Mouse (Mus musculus) myocyte (in vitro differentiated cells): ENCODE results near the gene Pim1. TPM values are rescaled to one million over a fixed set of nuclear protein-coding genes. Genes with fewer than 3 reads are reported as not detected.

ENCODE experiments used
- H3K27me3 ChIP-seq: one replicate; pipeline ENCODE4 v1.6.1; 2011; ENCODE audit not compliant: control insufficient read depth, insufficient read depth, insufficient read length
- H3K36me3 ChIP-seq: one replicate; pipeline ENCODE4 v1.6.1; 2011; ENCODE audit not compliant: control insufficient read depth, insufficient read depth
- H3K4me2 ChIP-seq: one replicate; pipeline ENCODE4 v1.6.1; 2011; ENCODE audit warnings: low read depth, control low read depth
- H3K4me3 ChIP-seq: one replicate; pipeline ENCODE4 v1.5.1; 2011; ENCODE audit warnings: mild to moderate bottlenecking, control low read depth, moderate library complexity
- H3K79me2 ChIP-seq: one replicate; pipeline ENCODE4 v1.6.1; 2011; ENCODE audit not compliant: control insufficient read depth, insufficient read depth
- H3ac ChIP-seq: one replicate; pipeline ENCODE4 v1.6.1; 2011; ENCODE audit not compliant: control insufficient read depth, insufficient read length
- CEBPB ChIP-seq: IDR thresholded peaks from 2 replicates; pipeline ENCODE4 v1.6.1; 2011; ENCODE audit warnings: mild to moderate bottlenecking, moderate library complexity; ENCODE audit not compliant: poor library complexity, insufficient read depth, severe bottlenecking
- E2F4 ChIP-seq: IDR thresholded peaks from one replicate; pipeline ENCODE4 v1.6.1; 2011; ENCODE audit warnings: mild to moderate bottlenecking, control low read depth, moderate library complexity; ENCODE audit not compliant: insufficient read depth
- MAX ChIP-seq: IDR thresholded peaks from one replicate; pipeline ENCODE4 v1.6.1; 2011; ENCODE audit warnings: low read depth, mild to moderate bottlenecking, control low read depth
- MYOD1 ChIP-seq, 3 experiments: IDR thresholded peaks; one replicate each; pipeline ENCODE4 v1.6.1; 2011; ENCODE audit warnings: control low read depth in 2 of 3, low read depth in 2 of 3, mild to moderate bottlenecking in 2 of 3, moderate library complexity in 1 of 3; ENCODE audit not compliant: insufficient read length in 2 of 3, control insufficient read depth in 1 of 3
- MYOG ChIP-seq, 3 experiments: IDR thresholded peaks; one replicate each; pipeline ENCODE4 v1.6.1; 2011; ENCODE audit warnings: control low read depth in 2 of 3, low read depth in 2 of 3, mild to moderate bottlenecking in 2 of 3; ENCODE audit not compliant: insufficient read length in 2 of 3, control insufficient read depth in 1 of 3, insufficient read depth in 1 of 3
- POLR2A ChIP-seq: IDR thresholded peaks from one replicate; pipeline ENCODE4 v1.6.1; 2011; ENCODE audit warnings: low read depth, mild to moderate bottlenecking, control low read depth, moderate library complexity; ENCODE audit not compliant: insufficient read length
- POLR2AphosphoS2 ChIP-seq: IDR thresholded peaks from one replicate; pipeline ENCODE4 v1.6.1; 2011; ENCODE audit warnings: low read depth, control low read depth; ENCODE audit not compliant: insufficient read length
- REST ChIP-seq: IDR thresholded peaks from one replicate; pipeline ENCODE4 v1.6.1; 2011; ENCODE audit warnings: mild to moderate bottlenecking, control low read depth, moderate library complexity; ENCODE audit not compliant: insufficient read depth, insufficient read length
- SRF ChIP-seq: IDR thresholded peaks from one replicate; pipeline ENCODE4 v1.6.1; 2011; ENCODE audit warnings: low read depth; ENCODE audit not compliant: control insufficient read depth, insufficient read length
- TCF12 ChIP-seq: IDR thresholded peaks from one replicate; pipeline ENCODE4 v1.6.1; 2011; ENCODE audit warnings: mild to moderate bottlenecking, control low read depth; ENCODE audit not compliant: poor library complexity, insufficient read depth, severe bottlenecking
- TCF3 ChIP-seq: IDR thresholded peaks from one replicate; pipeline ENCODE4 v1.6.1; 2011; ENCODE audit warnings: low read depth, control low read depth; ENCODE audit not compliant: insufficient read length
- USF1 ChIP-seq: IDR thresholded peaks from one replicate; pipeline ENCODE4 v1.6.1; 2011; ENCODE audit warnings: low read depth, mild to moderate bottlenecking, control low read depth, moderate library complexity
- polyA plus RNA-seq: library from polyadenylated mRNA; unstranded; fragments of >200 nt; fragmentation: generic; extraction: Trizol; gene quantifications from one replicate; pipeline ENCODE4 v1.2.1, GENCODE M21; 2012; ENCODE audit warnings: missing spikeins

Gene Pim1
- polyA plus RNA-seq, 1 experiment = 16.3 TPM

- TF ChIP-seq MYOG (IDR thresholded peaks at IDR 0.05; ENCODE audit: control insufficient read depth in 1 of 3, insufficient read depth in 1 of 3, insufficient read length in 2 of 3, low read depth in 2 of 3) (peak in 2 of 3 experiments; percentile 65 to 80), TCF12 (peak; percentile 20), MYOD1 (IDR thresholded peaks at IDR 0.05; ENCODE audit: control insufficient read depth in 1 of 3, insufficient read length in 2 of 3, low read depth in 2 of 3) (peak in 2 of 3 experiments; percentile 63 to 79), SRF (peak; percentile 43), REST (no peak)
- Histone ChIP-seq H3K4me2 (no peak overlapping the region), H3K4me3 (no peak overlapping the region), H3ac (no peak overlapping the region), H3K79me2 (no peaks in the 10 kb centered on the region), H3K27me3 (no peaks in the 10 kb centered on the region), H3K36me3 (no peaks in the 10 kb centered on the region)
These were observed 16.5 kb upstream of the Pim1 start for GRCm38 (mm10) chr17:29474036-29474435.

GRCm38 (mm10) chr17:29475142-29475541 lies 15.4 kb upstream of the Pim1 start:
- Histone ChIP-seq H3K4me3 (no peak overlapping the region), H3ac (no peak overlapping the region), H3K27me3 (no peaks in the 10 kb centered on the region), H3K4me2 (no peak overlapping the region), H3K36me3 (no peaks in the 10 kb centered on the region), H3K79me2 (no peaks in the 10 kb centered on the region)
- no peak for TF ChIP-seq MYOG (IDR thresholded peaks at IDR 0.05; ENCODE audit: control insufficient read depth in 1 of 3, insufficient read depth in 1 of 3, insufficient read length in 2 of 3, low read depth in 2 of 3)
- no peak for TF ChIP-seq MYOD1 (IDR thresholded peaks at IDR 0.05; ENCODE audit: control insufficient read depth in 1 of 3, insufficient read length in 2 of 3, low read depth in 2 of 3)
- no peak for TF ChIP-seq REST
- no peak for TF ChIP-seq MAX
- TF ChIP-seq E2F4 = no peak

GRCm38 (mm10) chr17:29476461-29476860 lies 14.1 kb upstream of the Pim1 start:
- H3K79me2 ChIP-seq = no peaks in the 10 kb centered on the region
- H3K27me3 ChIP-seq = no peaks in the 10 kb centered on the region
- TF ChIP-seq E2F4 (no peak), POLR2A (no peak), MYOD1 (IDR thresholded peaks at IDR 0.05; ENCODE audit: control insufficient read depth in 1 of 3, insufficient read length in 2 of 3, low read depth in 2 of 3) (no peak), REST (no peak), TCF12 (no peak), TCF3 (no peak), MAX (no peak), USF1 (no peak), CEBPB (no peak), POLR2AphosphoS2 (no peak), SRF (no peak)
- H3K4me2 ChIP-seq = no peak overlapping the region
- H3K4me3 ChIP-seq = no peak overlapping the region
- no peak overlapping the region for H3ac ChIP-seq
- no peaks in the 10 kb centered on the region for H3K36me3 ChIP-seq

GRCm38 (mm10) chr17:29477357-29477756 lies 13.2 kb upstream of the Pim1 start:
- H3K79me2 ChIP-seq = no peaks in the 10 kb centered on the region
- TF ChIP-seq MAX (no peak), POLR2A (no peak), POLR2AphosphoS2 (no peak), MYOG (IDR thresholded peaks at IDR 0.05; ENCODE audit: control insufficient read depth in 1 of 3, insufficient read depth in 1 of 3, insufficient read length in 2 of 3, low read depth in 2 of 3) (no peak), MYOD1 (IDR thresholded peaks at IDR 0.05; ENCODE audit: control insufficient read depth in 1 of 3, insufficient read length in 2 of 3, low read depth in 2 of 3) (no peak), USF1 (no peak), CEBPB (no peak), TCF3 (no peak), SRF (no peak), E2F4 (no peak), TCF12 (no peak), REST (no peak)

GRCm38 (mm10) chr17:29478271-29478670 lies 12.3 kb upstream of the Pim1 start:
- H3K27me3 ChIP-seq = no peaks in the 10 kb centered on the region
- no peak for TF ChIP-seq POLR2A
- no peak overlapping the region for H3ac ChIP-seq
- H3K4me2 ChIP-seq = no peak overlapping the region
- no peaks in the 10 kb centered on the region for H3K79me2 ChIP-seq
- H3K36me3 ChIP-seq = no peaks in the 10 kb centered on the region
- no peak overlapping the region for H3K4me3 ChIP-seq

More at GRCm38 (mm10) chr17:29477357-29477756, 13.2 kb upstream of the Pim1 start:
- H3K4me2 ChIP-seq = no peak overlapping the region
- H3K36me3 ChIP-seq = no peaks in the 10 kb centered on the region
- no peak overlapping the region for H3ac ChIP-seq
- no peaks in the 10 kb centered on the region for H3K27me3 ChIP-seq
- H3K4me3 ChIP-seq = no peak overlapping the region

GRCm38 (mm10) chr17:29480256-29480655 lies 10.3 kb upstream of the Pim1 start:
- H3K4me3 ChIP-seq = no peak overlapping the region
- TF ChIP-seq TCF12 (no peak), SRF (no peak), E2F4 (no peak), POLR2A (no peak), TCF3 (no peak), CEBPB (no peak), MAX (no peak), USF1 (no peak), MYOD1 (IDR thresholded peaks at IDR 0.05; ENCODE audit: control insufficient read depth in 1 of 3, insufficient read length in 2 of 3, low read depth in 2 of 3) (no peak), MYOG (IDR thresholded peaks at IDR 0.05; ENCODE audit: control insufficient read depth in 1 of 3, insufficient read depth in 1 of 3, insufficient read length in 2 of 3, low read depth in 2 of 3) (no peak), REST (no peak), POLR2AphosphoS2 (no peak)
- no peaks in the 10 kb centered on the region for H3K79me2 ChIP-seq
- no peaks in the 10 kb centered on the region for H3K27me3 ChIP-seq
- H3ac ChIP-seq = no peak overlapping the region
- H3K36me3 ChIP-seq = no peaks in the 10 kb centered on the region
- no peak overlapping the region for H3K4me2 ChIP-seq
